Comparison of ENCODE assay signal across 10 mouse cellular contexts in the genomic region with DNA sequence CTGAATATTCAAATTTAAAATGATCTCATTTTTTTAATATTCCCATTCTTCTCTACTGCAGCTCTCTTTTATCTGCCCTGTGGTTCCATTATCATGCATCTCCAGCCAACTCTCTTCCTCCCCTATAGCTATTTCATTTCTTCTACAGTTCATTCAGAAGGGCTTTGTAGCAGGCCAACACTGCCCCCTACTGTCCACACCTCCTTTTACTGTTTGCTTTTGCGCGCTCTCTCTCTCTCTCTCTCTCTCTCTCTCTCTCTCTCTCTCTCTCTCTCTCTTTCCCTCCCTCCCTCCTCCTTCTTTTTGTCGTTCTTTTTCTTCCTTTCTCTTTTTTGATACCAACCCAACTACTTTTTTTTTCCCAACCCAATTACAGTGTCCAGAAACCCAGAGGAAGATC. TPM values are rescaled to one million over a fixed set of nuclear protein-coding genes. Genes with fewer than 3 reads are reported as not detected.
DNase-seq lines count a peak whose midpoint lies in the region; ATAC-seq and TF ChIP-seq lines count a peak whose summit lies in the region.
"Had no signal": no experiment of that assay in that cellular context is flagged by ENCODE, and none has a peak within 500 bp of the region (broad histone marks: within the 10 kb centered on the region; RNA-seq: fewer than 3 reads in every experiment).

No protein-coding gene starts in this region.

- no peaks in the 10 kb centered on the region for H3K4me1 ChIP-seq in hindbrain, embryonic 11.5 days (replicated peaks; ENCODE audit: control insufficient read depth, insufficient read depth, low read length)
- H3K4me1 ChIP-seq in hindbrain, embryonic 12.5 days, result no peaks in the 10 kb centered on the region
- H3K4me1 ChIP-seq in heart, postnatal 0 days (ENCODE audit: control insufficient read depth, insufficient read depth), result no peaks in the 10 kb centered on the region
- H3K4me1 ChIP-seq: embryonic facial prominence, embryonic 12.5 days; neural tube, embryonic 13.5 days had no signal

- ATAC-seq in hindbrain, embryonic 11.5 days (ENCODE audit: low FRiP score), result no peak
- no peak for ATAC-seq in hindbrain, embryonic 12.5 days (ENCODE audit: low FRiP score)
- no peak for ATAC-seq in heart, postnatal 0 days (ENCODE audit: insufficient read depth, low read depth)

- H3K4me2 ChIP-seq in hindbrain, embryonic 11.5 days (replicated peaks; ENCODE audit: low read depth, low read length), result no peak overlapping the region
- H3K4me2 ChIP-seq in hindbrain, embryonic 12.5 days (replicated peaks), result no peak overlapping the region
- no peak overlapping the region for H3K4me2 ChIP-seq in heart, postnatal 0 days (ENCODE audit: low read depth, low read length)
- H3K4me2 ChIP-seq: embryonic facial prominence, embryonic 12.5 days; neural tube, embryonic 13.5 days had no signal

- TF ChIP-seq CTCF in heart, postnatal 0 days (IDR thresholded peaks at IDR 0.05; ENCODE audit: low read depth), result peak; percentile 87

- H3K36me3 ChIP-seq in hindbrain, embryonic 11.5 days (ENCODE audit: control insufficient read depth, insufficient read depth, low read length), result no peaks in the 10 kb centered on the region
- H3K36me3 ChIP-seq in hindbrain, embryonic 12.5 days, result no peaks in the 10 kb centered on the region
- H3K36me3 ChIP-seq in heart, postnatal 0 days (replicated peaks; ENCODE audit: control insufficient read depth, insufficient read depth, low read length), result no peaks in the 10 kb centered on the region
- no peaks in the 10 kb centered on the region for H3K36me3 ChIP-seq in splenic B cell, adult 2 months (ENCODE audit: control insufficient read depth, insufficient read depth, low read length, poor library complexity, severe bottlenecking)
- H3K36me3 ChIP-seq: embryonic facial prominence, embryonic 12.5 days; neural tube, embryonic 13.5 days had no signal

- H3K9ac ChIP-seq in hindbrain, embryonic 11.5 days (ENCODE audit: low read depth, low read length), result no peak overlapping the region
- H3K9ac ChIP-seq in hindbrain, embryonic 12.5 days, result no peak overlapping the region
- H3K9ac ChIP-seq in heart, postnatal 0 days (replicated peaks; ENCODE audit: low read depth, low read length), result no peak overlapping the region
- H3K9ac ChIP-seq: embryonic facial prominence, embryonic 12.5 days; neural tube, embryonic 13.5 days had no signal

- no peaks in the 10 kb centered on the region for H3K27me3 ChIP-seq in hindbrain, embryonic 11.5 days (ENCODE audit: control insufficient read depth, insufficient read depth, low read length)
- no peaks in the 10 kb centered on the region for H3K27me3 ChIP-seq in hindbrain, embryonic 12.5 days
- no peaks in the 10 kb centered on the region for H3K27me3 ChIP-seq in heart, postnatal 0 days (ENCODE audit: control insufficient read depth, insufficient read depth, low read length)
- H3K27me3 ChIP-seq in splenic B cell, adult 2 months (ENCODE audit: control insufficient read depth, insufficient read depth, low read length, poor library complexity, severe bottlenecking), result no peaks in the 10 kb centered on the region
- H3K27me3 ChIP-seq: embryonic facial prominence, embryonic 12.5 days; neural tube, embryonic 13.5 days had no signal

- H3K27ac ChIP-seq in hindbrain, embryonic 11.5 days (ENCODE audit: low read depth, low read length), result no peak overlapping the region
- no peak overlapping the region for H3K27ac ChIP-seq in hindbrain, embryonic 12.5 days
- no peak overlapping the region for H3K27ac ChIP-seq in heart, postnatal 0 days (ENCODE audit: low read depth)
- H3K27ac ChIP-seq: embryonic facial prominence, embryonic 12.5 days; neural tube, embryonic 13.5 days had no signal

- no peak for TF ChIP-seq EP300 in heart, postnatal 0 days (IDR thresholded peaks at IDR 0.05; ENCODE audit: low read depth)

- H3K9me3 ChIP-seq in hindbrain, embryonic 11.5 days (ENCODE audit: control insufficient read depth, low read length), result no peaks in the 10 kb centered on the region
- no peaks in the 10 kb centered on the region for H3K9me3 ChIP-seq in hindbrain, embryonic 12.5 days (replicated peaks)
- H3K9me3 ChIP-seq in heart, postnatal 0 days (replicated peaks; ENCODE audit: control insufficient read depth, low read length), result 0 out of 2 replicates have a peak, but pooled peaks cover 2% of the 10 kb centered on the region
- H3K9me3 ChIP-seq: embryonic facial prominence, embryonic 12.5 days; neural tube, embryonic 13.5 days had no signal

- H3K4me3 ChIP-seq in hindbrain, embryonic 11.5 days (ENCODE audit: low read depth, low read length), result no peak overlapping the region
- no peak overlapping the region for H3K4me3 ChIP-seq in hindbrain, embryonic 12.5 days
- H3K4me3 ChIP-seq in heart, postnatal 0 days (ENCODE audit: low read depth, low read length), result no peak overlapping the region
- H3K4me3 ChIP-seq: embryonic facial prominence, embryonic 12.5 days; neural tube, embryonic 13.5 days had no signal

- WGBS in hindbrain, embryonic 11.5 days, result 7% methylated on average over 3 of the region's 3 CpGs
- 19% methylated on average over 3 of the region's 3 CpGs for WGBS in hindbrain, embryonic 12.5 days
- 10% methylated on average over 3 of the region's 3 CpGs for WGBS in heart, postnatal 0 days

- DNase-seq in hindbrain, embryonic 11.5 days (ENCODE audit: low spot score), result peak; percentile 85
- peak; percentile 67 for DNase-seq in ZHBTc4 (ENCODE audit: low read depth, low spot score)
- DNase-seq in cerebellum, postnatal 4 days (ENCODE audit: low spot score in 2 of 2), result peak; percentile 54 to 80
- peak; percentile 70 for DNase-seq in heart, postnatal 0 days (ENCODE audit: low spot score)
- peak; percentile 54 for DNase-seq in left cerebral cortex, adult 11 months (ENCODE audit: low spot score)
- DNase-seq in monocyte, adult 2 months (ENCODE audit: low read depth in 1 of 2, low spot score in 2 of 2), result peak; percentile 2 to 19
- DNase-seq in splenic B cell, adult 2 months (ENCODE audit: low read depth, low spot score), result peak; percentile 90

RNA-seq across cellular contexts. Expression of a gene that starts 21.4 kb away (rescaled TPM):
- polyA plus RNA-seq in hindbrain, embryonic 11.5 days (2014; fragmentation: Nextera tagmentation; extraction: Ambion mirVana), result 0.18 and 0.23 TPM in 2 replicates
- polyA plus RNA-seq in hindbrain, embryonic 12.5 days (2016; fragmentation: Nextera tagmentation; extraction: Ambion mirVana), result 0.07 and 0.17 TPM in 2 replicates
- total RNA-seq in heart, postnatal 0 days (2014; rRNA removed; ENCODE audit: low replicate concordance), result not detected in 2 replicates
- 0.16 TPM in 1 of 2 replicates, not detected in the other for polyA plus RNA-seq in heart, postnatal 0 days (2015; fragmentation: Nextera tagmentation; extraction: Ambion mirVana)

Comparison
In these comparisons a context has a peak if more than half of its experiments do, and no peak if none do; other contexts are left out.
1. DNase-seq: peak in every context shown above with its lines; median percentile 90 in splenic B cell, adult 2 months; 85 in hindbrain, embryonic 11.5 days; 70 in heart, postnatal 0 days; 67 in ZHBTc4; 67 in cerebellum, postnatal 4 days; 54 in left cerebral cortex, adult 11 months; 10 in monocyte, adult 2 months.